14 mouse cellular contexts compared by ENCODE assay signal in the genomic region with DNA sequence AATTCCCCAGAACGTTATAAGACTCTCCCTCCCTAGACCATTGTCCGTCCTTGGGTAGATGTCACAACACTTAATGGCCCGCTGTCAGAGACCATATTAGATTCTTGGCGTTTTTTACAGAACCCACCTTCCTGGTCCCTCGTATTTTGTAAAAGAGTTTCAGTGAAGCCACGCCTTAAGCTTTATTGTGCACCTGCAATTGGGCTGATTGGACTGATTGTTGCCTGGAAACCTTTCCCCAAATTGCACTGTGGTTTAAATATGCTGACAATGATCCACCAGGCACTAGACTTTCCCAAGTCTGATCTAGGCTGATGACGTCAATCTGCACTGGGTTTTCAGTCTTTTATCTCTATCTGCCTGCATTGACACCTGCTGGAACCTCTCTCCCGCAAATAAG.
"Had no signal": no experiment of that assay in that cellular context is flagged by ENCODE, and none has a peak within 500 bp of the region (broad histone marks: within the 10 kb centered on the region; RNA-seq: fewer than 3 reads in every experiment).

No protein-coding gene starts in this region.

- H3K36me3 ChIP-seq: limb, embryonic 15.5 days; liver, embryonic 13.5 days; midbrain, embryonic 10.5 days; neural tube, embryonic 15.5 days had no signal

- H3K4me3 ChIP-seq: limb, embryonic 15.5 days; liver, embryonic 13.5 days; midbrain, embryonic 10.5 days; myocyte; neural tube, embryonic 15.5 days had no signal

- H3K4me1 ChIP-seq: limb, embryonic 15.5 days; liver, embryonic 13.5 days had no signal

- DNase-seq: kidney, postnatal 10 days; layer of hippocampus, adult 9-11 months; layer of hippocampus, postnatal 36 days; liver, embryonic 13.5 days; liver, postnatal 0 days; lung, postnatal 36 days; midbrain, embryonic 14.5 days; right cerebral cortex, adult 18-20 months; right cerebral cortex, postnatal 25 days; thymus, postnatal 36 days had no signal

- H3K9me3 ChIP-seq: limb, embryonic 15.5 days; liver, embryonic 13.5 days; midbrain, embryonic 10.5 days; neural tube, embryonic 15.5 days had no signal

- ATAC-seq: liver, postnatal 0 days had no signal

- H3K27ac ChIP-seq: limb, embryonic 15.5 days; liver, embryonic 13.5 days; midbrain, embryonic 10.5 days; neural tube, embryonic 15.5 days had no signal

- H3K27me3 ChIP-seq: limb, embryonic 15.5 days; liver, embryonic 13.5 days; neural tube, embryonic 15.5 days had no signal
